Mouse (Mus musculus) layer of hippocampus, adult 9-11 months (tissue): ENCODE results near the gene Mylpf.

Experiments
- DNase-seq: peaks from one replicate; pipeline ENCODE4 v3.0.0; 2022

The Mylpf gene

GRCm38 (mm10) chr7:127207374-127208294 lies 1.1 kb upstream of the Mylpf start:
- DNase-seq, result no peak

GRCm38 (mm10) chr7:127208295-127208552 lies 466 bp upstream of the Mylpf start, which contains the start of gene Tbc1d10b:
Gene Tbc1d10b, minus strand, starts transcription at chr7:127208468.
- DNase-seq, result no peak

- no peak for DNase-seq
Measured at GRCm38 (mm10) chr7:127209851-127210250, 1.2 kb downstream of the Mylpf start.

GRCm38 (mm10) chr7:127210266-127210665 lies 1.6 kb downstream of the Mylpf start:
- DNase-seq, result no peak

GRCm38 (mm10) chr7:127211014-127211745 lies 2.5 kb downstream of the Mylpf start:
- no peak for DNase-seq

GRCm38 (mm10) chr7:127212432-127213250 lies 4.0 kb downstream of the Mylpf start:
- DNase-seq, result no peak

- DNase-seq, result no peak
Measured at GRCm38 (mm10) chr7:127213485-127213884, 4.8 kb downstream of the Mylpf start.

- DNase-seq, result no peak
Measured at GRCm38 (mm10) chr7:127213930-127214329, 5.2 kb downstream of the Mylpf start.

GRCm38 (mm10) chr7:127214521-127214920 lies 5.8 kb downstream of the Mylpf start:
- no peak for DNase-seq

GRCm38 (mm10) chr7:127214981-127215871 lies 6.5 kb downstream of the Mylpf start:
- DNase-seq, result no peak

GRCm38 (mm10) chr7:127216307-127216706 lies 7.6 kb downstream of the Mylpf start:
- no peak for DNase-seq

- DNase-seq, result no peak
Measured at GRCm38 (mm10) chr7:127217475-127217874, 8.8 kb downstream of the Mylpf start.

- no peak for DNase-seq
Measured at GRCm38 (mm10) chr7:127217901-127218642, 9.4 kb downstream of the Mylpf start.

- DNase-seq, result no peak
Measured at GRCm38 (mm10) chr7:127218670-127219069, 10.0 kb downstream of the Mylpf start.

GRCm38 (mm10) chr7:127220440-127220839 lies 11.8 kb downstream of the Mylpf start:
- DNase-seq, result no peak

- DNase-seq, result no peak
Measured at GRCm38 (mm10) chr7:127223106-127223505, 14.4 kb downstream of the Mylpf start.

GRCm38 (mm10) chr7:127223515-127224478 lies 15.1 kb downstream of the Mylpf start:
- no peak for DNase-seq

- no peak for DNase-seq
Measured at GRCm38 (mm10) chr7:127224616-127225015, 15.9 kb downstream of the Mylpf start.

GRCm38 (mm10) chr7:127225147-127225995 lies 16.7 kb downstream of the Mylpf start:
- DNase-seq, result no peak
